Mouse (Mus musculus): ENCODE measurements around the gene Bax. TPM values are rescaled to one million over a fixed set of nuclear protein-coding genes. Genes with fewer than 3 reads are reported as not detected.
A peak's percentile ranks its signal among the peaks of the same experiment; 100 is the strongest.
"Not testable (repeated sequence)": the region's sequence is repeated elsewhere in the genome, so short reads cannot be mapped to it uniquely, and the experiment has no call there.

Gene Bax
- polyA plus RNA-seq, 1 experiment from 2014 or later, result 157 TPM

DNA sequence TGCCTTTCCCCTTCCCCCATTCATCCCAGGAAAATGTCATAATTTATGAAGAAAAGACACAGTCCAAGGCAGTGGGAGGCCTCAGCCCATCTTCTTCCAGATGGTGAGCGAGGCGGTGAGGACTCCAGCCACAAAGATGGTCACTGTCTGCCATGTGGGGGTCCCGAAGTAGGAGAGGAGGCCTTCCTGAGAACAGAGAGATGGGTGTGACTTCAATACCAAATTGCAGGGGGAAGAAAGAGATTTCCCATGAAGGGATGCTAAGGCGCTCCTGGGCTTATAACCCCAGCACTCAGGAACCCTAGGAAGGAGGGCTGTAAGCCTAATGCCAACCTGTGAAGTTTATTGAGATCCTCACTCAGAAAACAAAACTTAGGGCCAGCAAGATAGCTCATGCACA is 4.9 kb downstream of the Bax start:
- no peaks in the 10 kb centered on the region for H3K27me3 ChIP-seq (replicated peaks)
- peak overlapping the region; percentile 75; the same call in 1 of the 2 replicates for H3K27ac ChIP-seq
- no peak overlapping the region for H3K4me2 ChIP-seq
- no peak overlapping the region for H3K4me3 ChIP-seq (replicated peaks)
- H3K36me3 ChIP-seq, result peaks cover 10% of the 10 kb centered on the region; the same call in 1 of the 2 replicates
- H3K9me3 ChIP-seq, result no peaks in the 10 kb centered on the region
- WGBS, result 84% methylated on average over 4 of the region's 4 CpGs
- H3K4me1 ChIP-seq, result peaks cover 49% of the 10 kb centered on the region
- no peak for ATAC-seq (ENCODE audit: insufficient read depth, low FRiP score, low read depth)
- no peak overlapping the region for H3K9ac ChIP-seq

DNA sequence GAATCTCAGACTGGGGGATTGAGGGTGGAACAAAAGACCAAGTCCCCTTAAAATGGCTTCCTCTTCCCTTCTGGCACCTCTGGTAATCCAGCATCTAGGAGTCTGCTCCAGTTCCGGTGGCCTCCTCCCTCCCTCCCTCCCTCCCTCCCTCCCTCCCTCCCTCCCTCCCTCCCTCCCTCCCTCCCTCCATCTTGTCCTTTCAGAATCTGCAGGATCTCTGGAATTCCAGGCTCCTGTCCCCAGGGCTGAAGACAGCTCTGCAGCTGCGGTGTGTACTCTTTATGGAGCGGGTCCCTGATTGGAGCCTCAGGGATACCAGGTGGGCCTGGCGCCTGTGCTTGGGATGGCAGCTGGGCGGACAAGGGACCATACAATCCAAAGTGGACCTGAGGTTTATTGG is 5.4 kb downstream of the Bax start:
- Histone ChIP-seq H3K4me2 (peak overlapping the region; percentile 54), H3K9ac (no peak overlapping the region), H3K36me3 (peaks cover 10% of the 10 kb centered on the region; the same call in 1 of the 2 replicates), H3K4me3 (replicated peaks) (no peak overlapping the region), H3K9me3 (no peaks in the 10 kb centered on the region), H3K27me3 (replicated peaks) (no peaks in the 10 kb centered on the region), H3K4me1 (peaks cover 51% of the 10 kb centered on the region), H3K27ac (peak overlapping the region; percentile 94)
- no peak for ATAC-seq (ENCODE audit: insufficient read depth, low FRiP score, low read depth)
- 47% methylated on average over 5 of the region's 5 CpGs for WGBS

DNA sequence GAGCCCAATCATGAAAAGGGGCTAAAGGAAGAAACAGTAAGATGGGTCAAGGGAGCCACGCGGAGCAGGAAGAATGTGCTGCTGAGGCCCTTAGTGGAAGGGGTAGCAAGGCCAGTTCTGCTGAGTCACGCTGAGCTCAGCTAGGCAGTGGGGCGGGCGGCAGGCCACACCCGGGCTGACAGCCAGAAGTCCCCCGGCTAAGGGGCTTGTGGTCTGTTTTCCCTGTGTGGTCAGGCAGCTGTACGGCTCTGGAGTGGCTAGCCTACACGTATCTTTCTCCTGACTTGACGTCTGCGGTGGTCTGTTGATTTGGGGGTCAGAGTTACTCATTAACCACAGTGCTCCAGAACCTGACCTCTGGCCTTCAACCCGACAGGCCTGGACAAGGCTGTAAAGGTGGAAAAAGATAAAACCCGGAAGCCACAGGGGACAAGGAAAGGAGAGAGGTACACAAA is 5.8 kb downstream of the Bax start:
- ATAC-seq (ENCODE audit: insufficient read depth, low FRiP score, low read depth), result peak; percentile 48
- peaks cover 46% of the 10 kb centered on the region for H3K4me1 ChIP-seq
- H3K36me3 ChIP-seq, result peaks cover 10% of the 10 kb centered on the region; the same call in 1 of the 2 replicates
- peak overlapping the region; percentile 54 for H3K4me2 ChIP-seq
- no peaks in the 10 kb centered on the region for H3K9me3 ChIP-seq
- peak overlapping the region; percentile 94 for H3K27ac ChIP-seq
- no peaks in the 10 kb centered on the region for H3K27me3 ChIP-seq (replicated peaks)
- whole genome bisulfite sequencing, result 8% methylated on average over 13 of the region's 13 CpGs
- H3K4me3 ChIP-seq (replicated peaks), result peak overlapping the region; percentile 74
- no peak overlapping the region for H3K9ac ChIP-seq

DNA sequence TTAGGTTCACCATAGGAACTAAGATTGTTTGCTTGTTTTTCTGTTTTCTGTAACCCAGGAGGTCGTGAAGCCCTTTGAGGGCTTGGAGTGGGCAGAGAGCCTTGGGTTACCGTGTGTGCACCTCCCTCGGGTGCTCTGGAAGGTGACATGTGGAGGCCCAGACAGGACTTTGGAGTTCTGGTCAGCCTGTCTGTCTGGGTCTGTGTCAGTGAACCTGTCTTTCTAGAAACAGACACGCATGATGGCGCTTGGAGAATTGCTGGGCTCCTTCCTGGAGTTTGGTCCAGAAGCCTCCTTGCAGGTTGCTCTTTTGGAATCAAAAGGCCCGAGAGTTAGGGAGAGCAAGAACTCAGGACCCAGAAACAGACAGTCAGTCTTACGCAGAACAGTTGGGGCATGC is 6.3 kb downstream of the Bax start:
- WGBS, result 63% methylated on average over 7 of the region's 7 CpGs
- ATAC-seq (ENCODE audit: insufficient read depth, low FRiP score, low read depth), result no peak
- H3K36me3 ChIP-seq, result peaks cover 12% of the 10 kb centered on the region; the same call in 1 of the 2 replicates
- peak overlapping the region; percentile 54 for H3K4me2 ChIP-seq
- peak overlapping the region; percentile 74 for H3K4me3 ChIP-seq (replicated peaks)
- peaks cover 41% of the 10 kb centered on the region for H3K4me1 ChIP-seq
- no peaks in the 10 kb centered on the region for H3K9me3 ChIP-seq
- H3K9ac ChIP-seq, result no peak overlapping the region
- peak overlapping the region; percentile 94 for H3K27ac ChIP-seq
- H3K27me3 ChIP-seq (replicated peaks), result no peaks in the 10 kb centered on the region

DNA sequence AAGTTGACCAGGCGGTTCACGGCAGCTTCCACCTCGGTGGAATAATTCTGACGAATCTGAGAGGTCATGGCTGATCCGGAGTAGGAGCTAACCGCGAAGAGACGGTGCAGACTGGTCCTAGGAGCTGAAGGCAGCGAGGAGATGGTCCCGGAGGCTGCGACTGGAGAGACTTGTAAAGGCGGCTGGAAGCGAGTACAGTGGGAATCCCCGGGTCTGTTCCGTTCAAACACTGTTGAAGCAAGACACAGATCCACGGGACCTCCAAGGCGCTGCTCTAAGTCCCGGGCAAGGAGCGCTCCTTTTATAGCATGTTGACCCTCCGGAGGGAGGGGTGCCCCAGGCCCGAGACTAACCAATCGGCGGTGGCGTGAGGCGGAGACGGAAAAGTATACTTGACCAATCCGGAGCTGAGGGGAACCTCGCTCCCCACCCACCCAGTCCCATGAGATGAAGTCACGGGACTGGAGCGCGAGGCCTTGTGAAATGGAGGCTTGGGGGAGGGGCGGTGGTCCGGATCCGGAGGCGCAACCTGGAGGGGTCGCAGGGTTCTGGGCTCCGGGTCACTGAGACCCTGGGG is 7.0 kb downstream of the Bax start, which contains the start of gene Ftl1:
Gene Ftl1, minus strand, starts transcription at position 321 of the 577 bp plus-strand sequence.
- under 1% methylated on average over 36 of the region's 37 CpGs for WGBS
- Histone ChIP-seq H3K36me3 (peaks cover 20% of the 10 kb centered on the region), H3K4me2 (peak within 1 kb of the TSS; percentile 78), H3K4me1 (peaks cover 39% of the 10 kb centered on the region), H3K4me3 (replicated peaks) (peak within 1 kb of the TSS; percentile 74), H3K27ac (peak within 1 kb of the TSS; percentile 94), H3K9ac (peak within 1 kb of the TSS; percentile 55)
- not testable (repeated sequence) for H3K9me3 ChIP-seq; H3K27me3 ChIP-seq (replicated peaks)
- ATAC-seq (ENCODE audit: insufficient read depth, low FRiP score, low read depth), result peak; percentile 94

DNA sequence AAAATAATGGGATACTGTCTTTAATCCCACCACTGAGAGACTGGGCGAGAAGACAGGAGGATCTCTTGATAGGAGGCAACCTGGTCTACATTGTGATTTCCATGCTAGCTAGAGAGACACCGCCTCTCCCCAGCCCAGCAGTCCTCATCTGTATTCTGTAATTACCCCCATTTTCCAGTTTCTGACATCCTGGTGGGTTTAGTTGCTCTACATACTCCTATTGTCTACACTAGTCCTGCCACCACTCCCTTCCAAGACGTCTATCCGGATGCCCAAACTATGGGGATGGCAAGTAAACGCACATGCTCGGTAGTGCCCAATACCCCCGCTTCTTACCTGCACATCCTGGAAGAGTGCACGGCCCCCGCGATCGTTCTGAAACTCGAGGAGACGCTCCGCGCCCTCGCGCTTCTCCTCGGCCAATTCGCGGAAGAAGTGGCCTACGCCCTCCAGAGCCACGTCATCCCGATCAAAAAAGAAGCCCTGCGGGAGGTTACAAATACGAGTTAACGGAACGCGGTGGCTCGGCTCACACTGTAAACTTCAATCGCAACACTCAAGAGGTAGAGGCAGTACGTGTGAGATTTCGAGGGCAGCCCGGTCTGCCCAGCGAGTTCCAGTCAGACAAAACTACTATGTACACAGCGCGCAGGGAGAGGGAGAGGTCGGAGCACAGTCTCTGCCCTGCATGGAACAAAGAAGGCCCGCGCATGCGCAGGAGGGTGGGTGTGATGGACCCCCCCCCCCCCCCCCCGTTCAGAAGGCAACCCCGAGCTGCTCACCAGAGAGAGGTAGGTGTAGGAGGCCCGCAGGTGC is 7.7 kb downstream of the Bax start:
- Histone ChIP-seq H3K36me3 (peaks cover 24% of the 10 kb centered on the region), H3K4me3 (replicated peaks) (peak overlapping the region; percentile 74), H3K9ac (peak overlapping the region; percentile 55), H3K4me2 (peak overlapping the region; percentile 78), H3K27me3 (replicated peaks) (no peaks in the 10 kb centered on the region), H3K9me3 (no peaks in the 10 kb centered on the region), H3K4me1 (peaks cover 39% of the 10 kb centered on the region), H3K27ac (peak overlapping the region; percentile 94)
- ATAC-seq (ENCODE audit: insufficient read depth, low FRiP score, low read depth), result peak; percentile 54
- WGBS, result under 1% methylated on average over 42 of the region's 43 CpGs

DNA sequence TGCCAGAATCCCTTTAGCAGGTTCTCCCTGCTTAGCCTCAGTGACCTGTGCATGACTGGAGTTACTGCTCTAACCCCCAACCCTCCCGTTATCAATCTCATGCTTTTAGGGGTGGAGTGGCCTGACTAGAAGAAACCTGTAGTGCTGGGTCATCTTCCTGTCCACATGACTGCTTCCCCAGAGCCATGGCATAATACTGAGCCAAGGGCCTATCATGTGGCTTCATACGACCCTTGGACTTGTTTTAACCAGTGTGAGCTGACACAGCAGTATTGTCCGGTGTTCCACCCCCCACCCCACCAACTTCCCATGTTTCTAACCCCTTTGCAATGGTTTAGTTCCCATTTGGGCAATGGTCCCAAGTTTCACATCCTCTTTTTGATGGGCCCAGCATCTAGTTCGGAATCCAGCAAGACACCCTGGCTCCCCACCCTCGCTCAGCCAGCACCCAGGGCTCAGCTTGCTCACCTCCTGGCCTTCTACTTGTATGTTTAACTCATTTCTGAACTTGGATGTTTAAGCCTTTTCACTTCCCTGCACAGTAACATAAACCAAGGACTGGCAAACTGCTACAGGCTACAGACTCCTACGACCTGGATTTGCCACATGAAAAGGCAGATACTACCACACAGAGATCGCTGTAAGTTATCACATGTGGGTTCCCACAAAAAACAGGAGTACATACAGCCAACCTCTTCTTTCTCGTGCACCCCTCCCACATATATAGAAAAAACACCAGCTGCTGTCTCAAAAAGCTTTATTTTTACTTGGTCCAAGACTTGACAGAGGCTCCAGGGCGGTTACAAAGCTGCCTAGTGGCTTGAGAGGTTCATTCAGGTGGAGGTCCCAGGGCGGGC is 9.3 kb downstream of the Bax start:
- Histone ChIP-seq H3K36me3 (peaks cover 24% of the 10 kb centered on the region), H3K9me3 (no peaks in the 10 kb centered on the region), H3K4me2 (peak overlapping the region; percentile 78), H3K27ac (peak overlapping the region; percentile 94), H3K4me3 (replicated peaks) (peak overlapping the region; percentile 74), H3K4me1 (peaks cover 39% of the 10 kb centered on the region), H3K27me3 (replicated peaks) (no peaks in the 10 kb centered on the region), H3K9ac (no peak overlapping the region)
- WGBS, result 48% methylated on average over 10 of the region's 10 CpGs
- no peak for ATAC-seq (ENCODE audit: insufficient read depth, low FRiP score, low read depth)

DNA sequence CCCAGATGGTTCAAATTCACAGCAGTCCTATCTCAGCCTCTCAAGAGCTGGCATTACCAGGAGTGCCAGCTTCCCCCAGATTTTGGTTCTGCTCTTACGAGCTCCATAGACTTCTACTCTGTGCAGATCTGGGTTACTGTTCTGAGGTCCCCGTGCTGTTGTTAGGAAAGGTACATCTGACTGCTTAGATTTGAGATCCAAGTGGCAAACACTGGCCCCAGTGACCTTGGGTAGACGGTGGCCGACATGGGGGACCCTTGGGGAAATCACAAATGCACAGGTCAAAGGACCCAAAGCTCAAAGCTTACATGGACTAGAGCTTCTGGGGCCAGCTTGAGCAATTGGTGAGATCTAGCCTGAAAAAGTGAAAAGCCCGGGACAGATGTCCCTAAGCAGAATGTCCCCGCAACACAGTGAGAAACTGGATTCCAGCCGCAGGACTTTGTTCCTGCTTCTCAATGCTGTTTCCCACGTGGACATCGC is 9.9 kb downstream of the Bax start:
- ATAC-seq (ENCODE audit: insufficient read depth, low FRiP score, low read depth), result no peak
- Histone ChIP-seq H3K27me3 (replicated peaks) (no peaks in the 10 kb centered on the region), H3K9ac (no peak overlapping the region), H3K4me2 (peak overlapping the region; percentile 78), H3K4me3 (replicated peaks) (no peak overlapping the region), H3K4me1 (peaks cover 36% of the 10 kb centered on the region), H3K9me3 (no peaks in the 10 kb centered on the region), H3K27ac (peak overlapping the region; percentile 94), H3K36me3 (peaks cover 30% of the 10 kb centered on the region)
- 44% methylated on average over 9 of the region's 9 CpGs for whole genome bisulfite sequencing

DNA sequence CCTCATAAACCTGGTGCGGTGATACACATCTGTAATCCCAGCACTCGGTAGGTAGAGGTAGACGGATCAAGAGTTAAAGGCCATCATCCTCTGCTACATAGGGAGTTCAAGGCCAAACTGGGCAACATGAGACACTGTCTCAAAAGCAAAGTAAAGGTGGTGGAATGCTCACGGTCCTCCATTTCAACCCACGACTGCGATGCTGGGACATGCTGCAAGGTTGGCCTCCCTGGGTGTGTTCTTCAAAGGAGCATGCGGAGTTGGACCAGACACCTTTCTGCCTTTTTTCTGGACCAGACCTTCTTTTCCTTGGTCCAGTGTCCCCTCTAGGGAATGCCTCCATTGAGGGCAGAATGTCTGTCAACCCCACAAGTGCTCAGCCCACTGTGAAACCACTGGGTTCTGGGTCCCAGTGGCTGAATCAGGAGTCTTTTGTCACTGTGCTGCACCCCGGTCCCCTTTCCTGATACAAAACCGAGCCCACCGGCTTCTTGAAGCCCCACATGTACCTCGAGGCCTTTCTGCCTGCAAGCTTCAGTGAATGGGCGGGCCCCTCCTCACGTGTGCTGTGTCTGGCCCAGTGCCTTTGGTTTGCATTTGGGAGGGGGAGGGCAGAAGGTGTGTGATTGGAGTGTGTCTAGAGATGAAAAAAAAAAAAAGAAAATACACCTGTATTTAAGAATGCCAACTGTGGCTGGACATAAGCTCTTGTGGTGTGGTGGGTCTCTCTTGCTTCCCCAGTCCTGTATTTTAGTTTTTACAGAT is 10.6 kb downstream of the Bax start:
- peaks cover 35% of the 10 kb centered on the region for H3K36me3 ChIP-seq
- H3K9ac ChIP-seq, result no peak overlapping the region
- no peak for ATAC-seq (ENCODE audit: insufficient read depth, low FRiP score, low read depth)
- H3K4me2 ChIP-seq, result no peak overlapping the region
- H3K27ac ChIP-seq, result no peak overlapping the region
- H3K4me1 ChIP-seq, result peaks cover 31% of the 10 kb centered on the region
- WGBS, result 73% methylated on average over 13 of the region's 13 CpGs
- no peaks in the 10 kb centered on the region for H3K9me3 ChIP-seq
- H3K27me3 ChIP-seq (replicated peaks), result no peaks in the 10 kb centered on the region
- no peak overlapping the region for H3K4me3 ChIP-seq (replicated peaks)

DNA sequence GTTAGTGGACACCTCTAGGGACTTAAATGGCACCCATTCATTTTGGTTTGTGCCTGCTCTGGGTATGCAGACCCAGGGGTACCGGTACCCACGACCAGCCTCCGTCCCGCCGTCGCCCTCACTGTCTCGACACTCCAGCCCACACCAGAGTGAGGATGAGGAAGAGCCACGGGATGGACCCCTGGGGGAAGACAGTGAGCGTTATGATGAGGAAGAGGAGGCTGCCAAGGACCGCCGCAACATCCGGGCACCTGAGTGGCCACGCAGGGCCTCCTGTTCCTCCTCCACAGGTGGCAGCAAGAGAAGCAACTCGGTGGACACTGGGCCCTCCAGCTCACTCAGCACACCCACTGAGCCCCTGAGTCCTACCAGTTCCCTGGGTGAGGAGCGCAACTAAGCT is 11.7 kb downstream of the Bax start:
- Histone ChIP-seq H3K4me1 (peaks cover 21% of the 10 kb centered on the region), H3K4me2 (no peak overlapping the region), H3K9me3 (no peaks in the 10 kb centered on the region), H3K36me3 (peaks cover 36% of the 10 kb centered on the region), H3K9ac (no peak overlapping the region), H3K27ac (no peak overlapping the region), H3K27me3 (replicated peaks) (no peaks in the 10 kb centered on the region), H3K4me3 (replicated peaks) (no peak overlapping the region)
- no peak for ATAC-seq (ENCODE audit: insufficient read depth, low FRiP score, low read depth)
- 93% methylated on average over 15 of the region's 15 CpGs for WGBS

All from stomach, embryonic 15.5 days (tissue).